Mouse (Mus musculus) CH12.LX (cell line): Measurements from ENCODE around the gene Coro7. TPM values are rescaled to one million over a fixed set of nuclear protein-coding genes. Genes with fewer than 3 reads are reported as not detected.
"Not testable (repeated sequence)": the region's sequence is repeated elsewhere in the genome, so short reads cannot be mapped to it uniquely, and the experiment has no call there.

ENCODE experiments used
- DNase-seq: peaks from one replicate; pipeline ENCODE4 v3.0.0-alpha.2; 2013; ENCODE audit errors: extremely low read depth
- H3K27ac ChIP-seq: 2 replicates; pipeline ENCODE4 v1.5.1; 2012; ENCODE audit warnings: low read depth, mild to moderate bottlenecking, control low read depth, moderate library complexity; ENCODE audit not compliant: insufficient read depth
- H3K27me3 ChIP-seq: replicated peaks from 2 replicates; pipeline ENCODE3; 2012; ENCODE audit warnings: inconsistent platforms
- H3K36me3 ChIP-seq, 2 experiments: replicated peaks in 1 of 2; 2 replicates each; pipeline versions ENCODE3 to v1.6.1; 2012; ENCODE audit warnings: inconsistent platforms in 1 of 2, low read length in 1 of 2, mild to moderate bottlenecking in 1 of 2, mixed read lengths in 1 of 2, moderate library complexity in 1 of 2; ENCODE audit not compliant: control insufficient read depth in 1 of 2, insufficient read depth in 1 of 2
- H3K4me1 ChIP-seq, 2 experiments: 2 replicates each; pipeline ENCODE4 v1.6.1; 2012; ENCODE audit warnings: inconsistent platforms in 1 of 2, moderate library complexity in 1 of 2; ENCODE audit not compliant: insufficient read depth in 2 of 2, control insufficient read depth in 1 of 2
- H3K4me2 ChIP-seq: 2 replicates; pipeline ENCODE4 v1.6.1; 2012; ENCODE audit warnings: low read depth, mild to moderate bottlenecking, control low read depth; ENCODE audit not compliant: poor library complexity, insufficient read depth, severe bottlenecking
- H3K4me3 ChIP-seq, 3 experiments: fragments of 150-350 bp in 1 of 3; sonication (generic) in 1 of 3; replicated peaks in 1 of 3; 2 replicates each; pipeline versions ENCODE3 to v1.5.1; 2011 to 2012; ENCODE audit warnings: low read depth in 2 of 3, low read length in 2 of 3, mild to moderate bottlenecking in 2 of 3, moderate library complexity in 2 of 3, control low read depth in 1 of 3, improper control_type of control experiment in 1 of 3, inconsistent platforms in 1 of 3, mixed read lengths in 1 of 3; ENCODE audit not compliant: poor library complexity in 1 of 3
- H3K79me2 ChIP-seq: replicated peaks from 2 replicates; pipeline ENCODE4 v1.6.1; 2012; ENCODE audit warnings: mild to moderate bottlenecking, moderate library complexity; ENCODE audit not compliant: control insufficient read depth, poor library complexity, insufficient read depth, severe bottlenecking; ENCODE audit errors: extremely low read depth
- H3K9ac ChIP-seq: 2 replicates; pipeline ENCODE4 v1.6.1; 2012; ENCODE audit warnings: low read depth, mild to moderate bottlenecking, control low read depth, moderate library complexity; ENCODE audit not compliant: insufficient read depth
- H3K9me3 ChIP-seq: replicated peaks from 2 replicates; pipeline ENCODE3; 2012; ENCODE audit warnings: low read length, inconsistent platforms, mixed read lengths
- BHLHE40 ChIP-seq: IDR thresholded peaks from 2 replicates; pipeline ENCODE4 v1.6.1; 2011; ENCODE audit warnings: mild to moderate bottlenecking, low read depth, low read length, improper control_type of control experiment
- CHD2 ChIP-seq: IDR thresholded peaks from 2 replicates; pipeline ENCODE4 v1.6.1; 2011; ENCODE audit warnings: low read length, improper control_type of control experiment
- CTCF ChIP-seq, 2 experiments: IDR thresholded peaks in 1 of 2; conservative IDR thresholded peaks in 1 of 2; 2 replicates each; pipeline ENCODE4 v1.5.1; 2011 to 2012; ENCODE audit warnings: low read depth in 2 of 2, low read length in 2 of 2, improper control_type of control experiment in 1 of 2, inconsistent platforms in 1 of 2, mild to moderate bottlenecking in 1 of 2, moderate library complexity in 1 of 2
- EP300 ChIP-seq: IDR thresholded peaks from 2 replicates; pipeline ENCODE4 v1.6.1; 2011; ENCODE audit warnings: low read length, improper control_type of control experiment
- ETS1 ChIP-seq: conservative IDR thresholded peaks from 2 replicates; pipeline ENCODE4 v1.6.1; 2012; ENCODE audit warnings: low read depth, mild to moderate bottlenecking, inconsistent platforms, low read length, improper control_type of control experiment, moderate library complexity
- HCFC1 ChIP-seq: IDR thresholded peaks from 2 replicates; pipeline ENCODE4 v1.6.1; 2012; ENCODE audit warnings: low read depth, mild to moderate bottlenecking, inconsistent platforms, low read length, improper control_type of control experiment
- IRF4 ChIP-seq: IDR thresholded peaks from 2 replicates; pipeline ENCODE4 v1.6.1; 2014; ENCODE audit warnings: low read depth, mild to moderate bottlenecking, inconsistent platforms, low read length, improper control_type of control experiment
- JUND ChIP-seq: conservative IDR thresholded peaks from 2 replicates; pipeline ENCODE4 v1.6.1; 2011; ENCODE audit warnings: low read depth, low read length, improper control_type of control experiment
- MAFK ChIP-seq: IDR thresholded peaks from 2 replicates; pipeline ENCODE4 v1.6.1; 2011; ENCODE audit warnings: low read length, improper control_type of control experiment; ENCODE audit not compliant: insufficient replicate concordance
- MAX ChIP-seq: IDR thresholded peaks from 2 replicates; pipeline ENCODE4 v1.6.1; 2011; ENCODE audit warnings: low read length, improper control_type of control experiment
- MAZ ChIP-seq: IDR thresholded peaks from 2 replicates; pipeline ENCODE4 v1.6.1; 2012; ENCODE audit warnings: low read depth, mild to moderate bottlenecking, inconsistent platforms, low read length, improper control_type of control experiment, moderate library complexity
- NELFE ChIP-seq: IDR thresholded peaks from 2 replicates; pipeline ENCODE4 v1.6.1; 2011; ENCODE audit warnings: low read depth, low read length, improper control_type of control experiment
- NRF1 ChIP-seq: IDR thresholded peaks from 2 replicates; pipeline ENCODE4 v1.6.1; 2014; ENCODE audit warnings: low read depth, mild to moderate bottlenecking, inconsistent platforms, low read length, improper control_type of control experiment, moderate library complexity
- POLR2A ChIP-seq: IDR thresholded peaks from 2 replicates; pipeline ENCODE4 v1.6.1; 2011; ENCODE audit warnings: low read depth, mild to moderate bottlenecking, improper control_type of control experiment, low read length
- RAD21 ChIP-seq: IDR thresholded peaks from 2 replicates; pipeline ENCODE4 v1.6.1; 2011; ENCODE audit warnings: low read depth, mild to moderate bottlenecking, low read length, improper control_type of control experiment, moderate library complexity
- RCOR1 ChIP-seq: conservative IDR thresholded peaks from 2 replicates; pipeline ENCODE4 v1.6.1; 2012; ENCODE audit warnings: low read depth, mild to moderate bottlenecking, inconsistent platforms, low read length, improper control_type of control experiment
- SIN3A ChIP-seq: IDR thresholded peaks from 2 replicates; pipeline ENCODE4 v1.6.1; 2012; ENCODE audit warnings: low read length, improper control_type of control experiment, inconsistent platforms
- SMC3 ChIP-seq: IDR thresholded peaks from 2 replicates; pipeline ENCODE4 v1.6.1; 2011; ENCODE audit warnings: low read depth, low read length, improper control_type of control experiment
- TBP ChIP-seq: conservative IDR thresholded peaks from 2 replicates; pipeline ENCODE4 v1.6.1; 2011; ENCODE audit warnings: low read depth, low read length, improper control_type of control experiment
- USF1 ChIP-seq: IDR thresholded peaks from 2 replicates; pipeline ENCODE4 v1.6.1; 2014; ENCODE audit warnings: low read depth, mild to moderate bottlenecking, inconsistent platforms, low read length, improper control_type of control experiment
- USF2 ChIP-seq: conservative IDR thresholded peaks from 2 replicates; pipeline ENCODE4 v1.6.1; 2011; ENCODE audit warnings: low read depth, low read length, improper control_type of control experiment
- ZC3H11A ChIP-seq: IDR thresholded peaks from 2 replicates; pipeline ENCODE4 v1.6.1; 2012; ENCODE audit warnings: low read depth, mild to moderate bottlenecking, inconsistent platforms, low read length, improper control_type of control experiment
- ZKSCAN1 ChIP-seq: IDR thresholded peaks from 2 replicates; pipeline ENCODE4 v1.6.1; 2012; ENCODE audit warnings: low read depth, inconsistent platforms, low read length, improper control_type of control experiment, borderline replicate concordance
- dilution Hi-C: fragments of 300-500 bp; cut with MboI; formaldehyde crosslinking; loops from 2 replicates; pipeline ENCODE4 v1.14.3; 2020; ENCODE audit warnings: low sequenced_read_pairs; ENCODE audit not compliant: extremely low pct_unique_long_range_greater_than_20kb, extremely low pct_ligation_motif_present
- in situ Hi-C: fragments of 300-500 bp; cut with MboI; formaldehyde crosslinking; loops from 3 replicates; pipeline ENCODE4 v1.14.3; 2019; ENCODE audit warnings: low sequenced_read_pairs, low pct_ligation_motif_present, low pct_unique_long_range_greater_than_20kb, mixed read lengths
- polyA plus RNA-seq: library from polyadenylated mRNA; unstranded; fragments of >175 nt; gene quantifications from 2 replicates; pipeline ENCODE4 v1.2.1, GENCODE M21; 2012; ENCODE audit warnings: low read depth; ENCODE audit not compliant: insufficient read length
- total RNA-seq, 2 experiments: library from RNA; depleted of rRNA; stranded (reverse); fragments of 300-350 nt in 1 of 2; fragments of >200 nt in 1 of 2; gene quantifications; 2 replicates each; pipeline ENCODE4 v1.2.3; 2012 to 2014

Gene Coro7
- total and polyA plus RNA-seq, 3 experiments, result 5.7 to 40.2 (median 20.0) TPM

- H3K4me1 ChIP-seq, result peaks cover 6 to 23% of the 10 kb centered on the region in 2 experiments
- H3K4me2 ChIP-seq, H3K9me3 ChIP-seq, H3K27me3 ChIP-seq, H3K9ac ChIP-seq, H3K4me3 ChIP-seq, dilution Hi-C loops, H3K27ac ChIP-seq, DNase-seq: not testable (repeated sequence)
- in situ Hi-C loops, result loop anchor here (5.0 kb wide), 1 partner anchor 88 kb away; no protein-coding TSS in a partner anchor
- peak in 1 of 2 experiments; percentile 27; a peak in 2 of 4 replicates for TF ChIP-seq CTCF (conservative IDR thresholded peaks at IDR 0.05 in 1 of 2, IDR thresholded peaks at IDR 0.05 in 1 of 2; ENCODE audit: low read depth in 2 of 2, low read length in 2 of 2)
- peak; percentile 3; the same call in 1 of the 2 replicates for TF ChIP-seq RAD21
- TF ChIP-seq SMC3, result peak; percentile 28; the same call in 1 of the 2 replicates
- H3K79me2 ChIP-seq, result peaks cover 22% of the 10 kb centered on the region
- H3K36me3 ChIP-seq, result peaks cover 46 to 75% of the 10 kb centered on the region in 2 experiments
Observed at GRCm38 (mm10) chr16:4689371-4689770, 9.8 kb upstream of the Coro7 start.

GRCm38 (mm10) chr16:4684457-4684791, 4.8 kb upstream of the Coro7 start:
- Histone ChIP-seq H3K9ac (peak overlapping the region; percentile 89), H3K4me1 (peaks cover 13 to 52% of the 10 kb centered on the region in 2 experiments), H3K4me2 (peak overlapping the region; percentile 27; the same call in 1 of the 2 replicates), H3K4me3 (peak overlapping the region; percentile 63 to 83 (median 81)), H3K27ac (peak overlapping the region; percentile 29), H3K36me3 (peaks cover 14 to 29% of the 10 kb centered on the region in 2 experiments), H3K79me2 (peaks cover 25% of the 10 kb centered on the region), H3K27me3 (no peaks in the 10 kb centered on the region), H3K9me3 (no peaks in the 10 kb centered on the region)
- in situ Hi-C loops (no loop called here), dilution Hi-C loops (no loop called here)
- DNase-seq, result no peak
- no peak for TF ChIP-seq JUND
- peak; percentile 18; the same call in 1 of the 2 replicates for TF ChIP-seq MAX
- TF ChIP-seq TBP, result no peak
- TF ChIP-seq IRF4, result no peak
- TF ChIP-seq RCOR1, result 0 out of 2 replicates have a peak, but pooled peaks have one; percentile 2
- TF ChIP-seq CHD2, result 0 out of 2 replicates have a peak, but pooled peaks have one; percentile 59

GRCm38 (mm10) chr16:4683581-4684456, 4.2 kb upstream of the Coro7 start:
- peak overlapping the region; percentile 89; the same call in 1 of the 2 replicates for H3K4me2 ChIP-seq
- peak overlapping the region; percentile 98 for H3K9ac ChIP-seq
- in situ Hi-C loops (no loop called here), dilution Hi-C loops (no loop called here)
- H3K4me3 ChIP-seq, result peak overlapping the region; percentile 63 to 83 (median 81)
- DNase-seq, result peak; percentile 97
- H3K27ac ChIP-seq, result peak overlapping the region; percentile 78
- H3K27me3 ChIP-seq, result no peaks in the 10 kb centered on the region
- H3K36me3 ChIP-seq, result peaks cover 9 to 23% of the 10 kb centered on the region in 2 experiments
- peaks cover 13 to 52% of the 10 kb centered on the region in 2 experiments for H3K4me1 ChIP-seq
- no peaks in the 10 kb centered on the region for H3K9me3 ChIP-seq
- H3K79me2 ChIP-seq, result peaks cover 23% of the 10 kb centered on the region
- TF ChIP-seq BHLHE40, result peak; percentile 4; the same call in 1 of the 2 replicates
- TF ChIP-seq CTCF (conservative IDR thresholded peaks at IDR 0.05 in 1 of 2, IDR thresholded peaks at IDR 0.05 in 1 of 2; ENCODE audit: low read depth in 2 of 2, low read length in 2 of 2), result no peak
- TF ChIP-seq MAZ, result no peak; the same call in 1 of the 2 replicates
- peak; percentile 96 for TF ChIP-seq POLR2A
- no peak for TF ChIP-seq MAFK
- TF ChIP-seq ZC3H11A, result no peak
- TF ChIP-seq HCFC1, result peak; percentile 96
- no peak for TF ChIP-seq SMC3
- TF ChIP-seq USF2, result no peak
- TF ChIP-seq SIN3A, result peak; percentile 82; the same call in 1 of the 2 replicates
- no peak for TF ChIP-seq ZKSCAN1
- TF ChIP-seq NRF1, result peak; percentile 99
- TF ChIP-seq MAX, result no peak; the same call in none of the 2 replicates
- TF ChIP-seq EP300, result no peak; the same call in 1 of the 2 replicates
- peak; percentile 30; the same call in 1 of the 2 replicates for TF ChIP-seq ETS1
- TF ChIP-seq IRF4, result peak; percentile 68; the same call in 1 of the 2 replicates
- peak; percentile 95 for TF ChIP-seq NELFE
- no peak for TF ChIP-seq USF1
